Mouse (Mus musculus) lung, adult 2 months (tissue): ENCODE results near the gene Tlcd1.

Experiments
- CTCF ChIP-seq: fragments of 200-500 bp; IDR thresholded peaks from 2 replicates; pipeline ENCODE4 v1.5.1; 2011; ENCODE audit warnings: mild to moderate bottlenecking, low read length, control low read depth; ENCODE audit not compliant: insufficient read depth
- POLR2A ChIP-seq: fragments of 200-500 bp; IDR thresholded peaks from 2 replicates; pipeline ENCODE4 v1.6.1; 2011; ENCODE audit warnings: low read depth, mild to moderate bottlenecking, control low read depth, low read length, borderline replicate concordance; ENCODE audit errors: extremely low read depth

GRCm38 (mm10) chr11:78166640-78167039 is 9.9 kb upstream of the Tlcd1 start:
- TF ChIP-seq POLR2A (no peak), CTCF (no peak)
